Mouse (Mus musculus) activated CD4-positive, CD25-positive, alpha-beta regulatory T cell, adult 4 months (primary cell): Measurements from ENCODE around the gene Hspa1a. TPM values are rescaled to one million over a fixed set of nuclear protein-coding genes. Genes with fewer than 3 reads are reported as not detected.
"Not testable (repeated sequence)": the region's sequence is repeated elsewhere in the genome, so short reads cannot be mapped to it uniquely, and the experiment has no call there.

Experiments used
- ATAC-seq: one replicate; pipeline ENCODE4 v1.8.0; 2017
- polyA plus RNA-seq, 2 experiments: library from polyadenylated mRNA; unstranded; fragments of 100-300 nt; shearing (Covaris generic); gene quantifications; one replicate each; pipeline ENCODE4 v1.2.1; 2017

Gene Hspa1a
- polyA plus RNA-seq, 2 experiments from 2014 or later, result 0.17 to 5.1 TPM

DNA sequence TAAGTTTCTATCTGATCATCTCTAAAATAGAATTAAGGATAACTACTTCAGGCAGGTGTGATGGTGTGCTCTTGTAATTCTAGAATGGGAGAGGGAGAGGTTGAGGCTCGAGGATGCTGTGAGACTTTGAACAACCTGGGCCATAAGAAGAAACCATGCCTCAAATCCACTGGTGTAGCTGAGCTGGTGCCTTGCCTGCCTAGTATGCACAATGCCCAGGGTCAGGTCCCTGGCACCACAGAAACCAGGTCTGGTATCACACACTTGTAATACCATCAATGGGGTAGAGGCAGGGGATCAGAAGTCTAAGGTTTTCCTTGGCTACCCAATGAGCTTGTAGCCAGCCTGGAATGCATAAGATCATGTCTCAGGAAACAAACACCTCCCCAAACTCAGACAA is 9.1 kb downstream of the Hspa1a start:
- no peak for ATAC-seq

DNA sequence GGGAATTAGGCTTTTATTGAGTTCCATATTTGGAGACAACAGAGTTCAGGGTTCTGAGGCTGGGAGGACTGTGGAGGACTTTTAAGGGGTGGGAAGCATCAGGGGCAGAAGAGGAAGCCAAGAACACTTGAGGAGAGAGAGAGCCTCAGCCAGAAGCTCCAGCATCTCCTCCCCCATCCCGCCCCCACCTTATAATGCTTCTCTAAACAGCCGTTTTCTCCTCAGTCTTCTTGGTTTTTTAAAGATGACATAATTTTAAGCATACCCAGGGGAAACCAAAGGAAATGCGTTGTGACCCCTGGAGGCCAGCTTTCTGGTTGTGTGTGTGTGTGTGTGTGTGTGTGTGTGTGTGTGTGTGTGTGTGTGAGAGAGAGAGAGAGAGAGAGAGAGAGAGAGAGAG is 9.8 kb downstream of the Hspa1a start:
- ATAC-seq, result no peak

DNA sequence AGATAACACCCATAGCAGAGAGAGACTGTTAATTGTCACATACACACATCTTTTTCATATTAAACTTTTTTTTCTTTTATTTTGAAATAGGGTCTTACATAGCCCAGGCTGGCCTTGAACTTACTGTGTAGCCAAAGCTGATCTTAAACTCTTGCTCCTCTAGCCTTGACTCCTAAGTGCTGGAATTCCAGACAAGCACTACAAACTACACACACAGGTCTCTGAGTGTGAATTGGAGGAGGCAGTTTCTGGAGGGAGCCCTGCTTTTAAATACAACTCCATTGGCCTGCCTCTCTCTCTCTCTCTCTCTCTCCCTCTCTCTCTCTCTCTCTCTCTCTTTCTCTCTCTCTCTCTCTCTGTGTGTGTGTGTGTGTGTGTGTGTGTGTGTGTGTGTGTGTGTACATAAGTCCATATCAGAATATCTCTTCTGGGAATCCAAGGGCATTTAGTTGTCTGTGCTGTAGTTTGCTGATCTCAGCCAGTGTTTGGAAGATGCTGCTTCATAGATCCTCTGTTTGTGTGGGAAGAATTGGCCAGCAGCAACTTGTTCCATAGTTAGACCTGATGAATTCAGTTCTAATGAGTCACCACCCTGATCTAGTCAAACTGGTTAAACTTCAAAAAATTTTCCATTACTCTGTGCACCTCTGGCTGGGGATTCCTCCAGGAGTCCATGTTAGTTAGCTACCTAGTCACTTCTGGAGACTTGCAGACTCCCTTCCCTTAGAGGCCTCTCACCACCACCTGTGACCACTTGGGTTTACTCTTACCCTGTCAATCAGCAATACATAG is 11.1 kb downstream of the Hspa1a start:
- ATAC-seq, result no peak

DNA sequence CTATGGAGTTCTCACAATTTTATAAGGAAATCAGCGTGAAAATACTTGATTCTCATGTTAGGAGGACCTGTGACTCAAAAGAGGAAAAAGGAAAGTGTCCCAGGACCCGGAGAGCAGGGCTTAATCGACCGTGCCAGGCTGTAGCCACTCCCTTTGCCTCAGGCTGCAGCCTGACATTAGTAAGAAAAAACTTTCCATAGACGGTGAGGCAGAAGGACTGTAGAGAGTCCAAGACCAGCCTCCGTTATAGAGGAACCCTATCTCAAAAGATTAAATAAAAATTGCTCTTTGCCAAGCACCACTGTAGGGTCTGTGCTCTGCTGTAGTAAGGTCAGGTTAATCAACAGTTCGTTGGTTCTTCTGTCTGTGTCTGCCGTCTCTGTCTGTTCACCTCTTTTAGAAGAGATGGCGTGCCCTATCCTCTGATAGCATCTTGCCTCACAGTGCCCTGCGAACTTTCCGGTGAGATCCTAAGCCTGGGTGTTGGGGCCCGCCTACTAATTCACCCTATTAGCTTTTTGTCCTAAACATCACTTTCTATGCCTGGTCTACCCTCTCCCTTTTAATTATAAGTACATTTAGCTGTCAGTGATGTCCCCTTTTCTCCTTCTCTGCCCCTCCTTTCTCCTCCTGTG is 12.0 kb downstream of the Hspa1a start:
- ATAC-seq, result no peak

DNA sequence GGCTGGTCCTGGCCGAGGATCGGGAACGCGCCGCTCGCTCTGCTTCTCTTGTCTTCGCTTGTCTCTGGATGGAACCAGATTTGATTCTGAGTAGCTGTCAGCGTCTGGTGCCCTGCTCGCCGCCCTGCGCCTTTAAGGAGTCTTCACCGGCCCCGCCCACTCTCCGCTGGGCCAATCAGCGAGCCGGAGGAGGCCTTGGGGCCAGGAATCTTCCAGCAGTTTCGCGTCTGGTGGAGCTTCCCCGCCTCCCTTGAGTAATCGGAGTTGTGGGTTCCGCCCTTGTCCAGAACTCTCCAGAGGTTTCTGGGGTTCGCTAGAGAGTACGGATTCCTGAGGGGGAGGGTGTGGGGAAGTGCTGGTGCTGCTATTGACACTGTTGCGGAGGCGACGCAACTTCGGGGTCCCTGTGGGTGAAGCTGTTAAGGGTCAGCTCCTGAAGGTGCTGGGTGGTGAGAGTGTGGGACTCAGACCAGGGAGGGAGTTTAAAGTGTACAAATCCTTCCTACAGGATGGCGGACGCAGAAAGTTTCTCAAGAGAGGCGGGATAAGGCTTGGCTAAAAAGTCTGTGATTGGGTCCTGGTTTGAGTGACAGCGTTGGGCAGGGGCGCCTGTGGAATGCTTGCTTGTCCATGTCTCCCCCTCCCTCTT is 12.7 kb downstream of the Hspa1a start, which contains the start of gene Hspa1b:
Gene Hspa1b (minus strand): TSS at position 109 of the 649 bp plus-strand sequence.
- peak; percentile 90 for ATAC-seq

DNA sequence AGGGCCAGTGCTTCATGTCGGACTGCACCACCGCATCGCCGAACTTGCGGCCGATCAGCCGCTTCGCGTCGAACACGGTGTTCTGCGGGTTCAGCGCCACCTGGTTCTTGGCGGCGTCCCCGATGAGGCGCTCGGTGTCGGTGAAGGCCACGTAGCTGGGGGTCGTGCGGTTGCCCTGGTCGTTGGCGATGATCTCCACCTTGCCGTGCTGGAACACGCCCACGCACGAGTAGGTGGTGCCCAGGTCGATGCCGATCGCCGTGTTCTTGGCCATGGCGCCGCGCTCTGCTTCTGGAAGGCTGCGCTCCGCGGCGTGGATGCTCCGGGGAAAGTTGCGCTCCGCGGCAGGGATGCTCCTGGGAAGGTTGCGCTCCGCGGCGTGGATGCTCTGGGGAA is 13.2 kb downstream of the Hspa1a start:
- ATAC-seq, result peak; percentile 28

DNA sequence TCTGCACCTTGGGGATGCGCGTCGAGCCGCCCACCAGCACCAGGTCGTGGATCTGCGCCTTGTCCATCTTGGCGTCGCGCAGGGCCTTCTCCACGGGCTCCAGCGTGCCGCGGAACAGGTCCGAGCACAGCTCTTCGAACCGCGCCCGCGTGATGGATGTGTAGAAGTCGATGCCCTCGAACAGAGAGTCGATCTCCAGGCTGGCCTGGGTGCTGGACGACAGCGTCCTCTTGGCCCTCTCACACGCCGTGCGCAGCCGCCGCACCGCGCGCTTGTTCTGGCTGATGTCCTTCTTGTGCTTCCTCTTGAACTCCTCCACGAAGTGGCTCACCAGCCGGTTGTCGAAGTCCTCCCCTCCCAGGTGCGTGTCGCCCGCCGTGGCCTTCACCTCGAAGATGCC is 14.0 kb downstream of the Hspa1a start:
- not testable (repeated sequence) for ATAC-seq

DNA sequence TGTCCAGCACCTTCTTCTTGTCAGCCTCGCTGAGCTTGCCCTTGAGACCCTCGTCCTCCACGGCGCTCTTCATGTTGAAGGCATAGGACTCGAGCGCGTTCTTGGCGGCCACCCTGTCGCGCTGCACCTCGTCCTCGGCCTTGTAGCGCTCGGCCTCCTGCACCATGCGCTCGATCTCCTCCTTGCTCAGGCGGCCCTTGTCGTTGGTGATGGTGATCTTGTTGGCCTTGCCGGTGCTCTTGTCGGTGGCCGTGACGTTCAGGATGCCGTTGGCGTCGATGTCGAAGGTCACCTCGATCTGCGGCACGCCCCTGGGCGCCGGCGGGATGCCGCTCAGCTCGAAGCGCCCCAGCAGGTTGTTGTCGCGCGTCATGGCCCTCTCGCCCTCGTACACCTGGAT is 14.7 kb downstream of the Hspa1a start:
- not testable (repeated sequence) for ATAC-seq

DNA sequence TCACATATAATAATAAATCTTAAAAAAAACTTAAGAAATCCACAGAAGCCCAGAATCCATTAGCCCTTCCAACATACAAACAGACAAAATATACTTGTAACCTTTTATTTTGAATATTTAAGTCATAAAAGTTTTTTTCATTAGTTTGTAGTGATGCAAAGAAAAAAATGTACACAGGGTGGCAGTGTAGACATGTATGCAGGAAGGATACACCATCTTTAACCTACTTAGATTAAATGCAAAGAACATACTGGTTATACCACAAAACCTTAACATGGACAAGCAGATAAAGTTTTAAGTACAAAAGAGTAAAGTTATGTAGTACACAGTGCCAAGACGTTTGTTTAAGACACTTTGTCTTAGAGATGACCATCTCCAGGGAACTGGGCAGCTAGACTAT is 15.6 kb downstream of the Hspa1a start:
- no peak for ATAC-seq

DNA sequence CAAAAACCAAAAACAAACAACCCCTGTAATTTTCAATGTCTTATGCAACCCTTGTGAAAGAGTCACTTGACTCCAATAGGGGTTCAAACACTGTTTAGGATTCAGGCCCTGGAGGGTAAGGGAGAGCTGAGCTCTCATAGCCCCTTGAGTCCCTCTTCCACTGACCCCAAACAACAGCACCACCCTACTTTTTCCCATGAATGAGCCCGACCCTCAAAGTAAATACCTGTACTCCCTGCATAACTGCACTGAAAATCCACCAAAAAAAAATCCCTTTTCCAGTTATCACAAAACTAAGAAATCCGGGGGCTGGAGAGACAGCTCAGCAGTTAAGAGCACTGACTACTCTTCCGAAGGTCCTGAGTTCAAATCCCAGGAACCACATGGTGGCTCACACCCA is 16.1 kb downstream of the Hspa1a start:
- no peak for ATAC-seq

DNA sequence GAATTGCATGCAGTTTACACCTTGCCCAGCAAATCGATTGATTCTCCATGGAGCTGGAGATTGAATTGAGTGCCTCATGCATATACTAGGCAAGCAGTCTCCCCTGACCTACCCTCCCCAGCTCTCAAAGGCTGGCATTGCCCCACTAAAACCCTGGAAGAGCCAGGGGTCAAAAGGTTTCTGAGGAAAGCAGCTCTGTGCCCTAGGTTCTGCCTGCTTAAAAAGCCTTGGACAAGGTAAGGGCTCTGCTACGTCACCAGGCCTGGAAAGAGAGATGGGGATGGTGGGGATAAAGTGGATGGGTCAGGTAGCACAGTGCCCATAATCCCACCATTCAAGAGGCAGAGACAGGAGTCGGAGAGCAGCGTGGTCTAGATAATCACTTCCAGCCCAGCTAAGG is 17.1 kb downstream of the Hspa1a start:
- no peak for ATAC-seq

DNA sequence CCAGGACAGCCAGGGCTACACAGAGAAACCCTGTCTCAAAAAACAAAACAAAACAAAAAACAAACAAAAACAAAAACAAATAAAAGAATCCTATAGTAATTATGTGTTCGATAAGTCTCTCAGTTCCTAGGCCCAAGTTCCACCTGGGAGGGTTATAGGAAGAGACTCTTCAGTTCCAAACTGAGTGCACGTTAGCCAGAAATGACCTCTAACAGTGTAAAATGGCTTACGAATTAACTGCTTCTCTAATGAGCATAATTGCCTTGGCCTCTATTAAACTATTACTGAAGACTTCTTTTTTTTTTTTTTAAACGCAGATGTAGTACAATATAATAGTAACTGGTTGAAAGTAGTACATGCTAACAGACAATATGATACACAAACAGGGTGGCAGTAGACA is 18.1 kb downstream of the Hspa1a start:
- no peak for ATAC-seq

DNA sequence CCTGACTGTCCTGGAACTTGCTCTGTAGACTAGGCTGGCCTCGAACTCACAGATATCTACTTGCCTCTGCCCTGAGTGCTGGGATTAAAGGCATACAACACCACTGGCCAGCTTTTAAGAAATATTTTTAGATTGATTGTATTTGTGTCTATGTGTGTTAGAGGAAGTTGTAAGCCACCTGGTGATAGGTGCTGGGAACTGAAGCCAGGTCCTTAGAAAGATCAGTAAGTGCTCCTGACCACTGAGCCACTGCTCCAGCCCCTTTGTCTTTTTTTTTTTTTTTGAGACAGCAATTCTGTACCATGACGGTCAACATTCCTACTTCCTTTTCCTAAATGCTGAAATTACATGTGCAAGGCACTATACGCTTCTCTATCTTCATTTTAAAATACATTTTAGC is 18.7 kb downstream of the Hspa1a start:
- no peak for ATAC-seq

DNA sequence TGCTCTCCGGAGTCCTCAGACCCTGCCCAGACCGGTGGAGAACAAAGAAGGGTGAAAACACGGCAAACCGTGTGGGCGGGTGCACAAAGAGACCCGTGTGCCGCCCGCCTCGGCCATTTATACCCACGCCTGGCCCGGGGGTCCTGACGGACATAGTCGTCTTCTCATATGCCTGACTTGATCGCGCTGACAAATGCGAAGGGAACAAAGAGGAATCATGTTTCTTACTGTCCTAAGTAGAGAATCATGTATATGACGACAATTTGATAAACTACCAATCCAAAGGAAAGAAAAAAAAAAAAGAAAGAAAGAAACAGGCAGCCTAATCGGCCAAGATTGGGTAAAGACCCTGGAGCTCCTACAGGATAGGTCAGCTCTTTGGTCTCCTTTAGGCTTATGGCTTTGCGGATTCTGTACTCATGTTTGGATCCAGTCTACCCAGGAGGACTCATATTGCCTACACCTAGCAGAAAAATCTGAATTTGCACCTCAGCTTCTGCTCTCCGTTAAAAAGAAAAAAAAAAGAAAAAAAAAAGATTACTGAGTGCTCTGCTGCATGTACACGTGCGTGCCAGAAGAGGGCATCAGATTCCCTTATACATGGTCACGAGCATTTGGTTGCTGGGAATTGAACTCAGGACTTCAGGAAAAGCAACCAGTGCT is 19.4 kb downstream of the Hspa1a start:
- ATAC-seq, result peak; percentile 52

DNA sequence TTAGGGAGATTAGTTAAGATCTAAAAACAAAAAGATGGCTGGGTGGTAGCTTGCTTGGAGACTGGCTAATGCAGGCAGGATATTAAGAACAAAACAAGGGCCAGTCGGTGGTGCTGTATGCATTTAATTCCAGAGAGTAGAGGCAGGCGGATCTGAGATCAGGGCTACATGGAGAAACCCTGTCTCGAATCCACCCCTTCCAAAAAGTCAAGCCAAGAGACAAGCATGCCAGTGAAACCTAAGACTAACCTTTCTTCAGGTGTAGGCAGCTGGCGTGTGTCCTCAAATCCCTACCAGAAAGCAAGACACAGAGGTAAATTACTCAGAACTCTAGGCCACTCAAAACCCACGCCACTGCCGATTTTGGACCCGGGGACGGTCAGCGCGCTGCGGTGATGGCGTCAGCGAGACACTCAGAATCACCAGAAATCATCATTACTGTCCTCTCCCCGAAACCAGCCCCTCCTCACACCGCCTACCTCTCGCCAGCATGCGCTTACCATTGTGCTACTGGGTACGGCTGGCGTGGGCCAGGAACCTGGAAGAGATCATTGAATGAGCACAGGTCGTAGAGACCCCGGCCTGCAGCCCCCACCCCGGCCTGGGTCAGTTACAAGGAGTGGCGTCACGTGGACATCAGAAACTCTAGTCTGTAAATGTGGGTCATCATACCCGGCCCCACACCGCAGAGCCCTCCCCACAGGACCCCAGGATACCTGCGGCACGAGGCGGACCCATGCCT is 20.1 kb downstream of the Hspa1a start:
- no peak for ATAC-seq

DNA sequence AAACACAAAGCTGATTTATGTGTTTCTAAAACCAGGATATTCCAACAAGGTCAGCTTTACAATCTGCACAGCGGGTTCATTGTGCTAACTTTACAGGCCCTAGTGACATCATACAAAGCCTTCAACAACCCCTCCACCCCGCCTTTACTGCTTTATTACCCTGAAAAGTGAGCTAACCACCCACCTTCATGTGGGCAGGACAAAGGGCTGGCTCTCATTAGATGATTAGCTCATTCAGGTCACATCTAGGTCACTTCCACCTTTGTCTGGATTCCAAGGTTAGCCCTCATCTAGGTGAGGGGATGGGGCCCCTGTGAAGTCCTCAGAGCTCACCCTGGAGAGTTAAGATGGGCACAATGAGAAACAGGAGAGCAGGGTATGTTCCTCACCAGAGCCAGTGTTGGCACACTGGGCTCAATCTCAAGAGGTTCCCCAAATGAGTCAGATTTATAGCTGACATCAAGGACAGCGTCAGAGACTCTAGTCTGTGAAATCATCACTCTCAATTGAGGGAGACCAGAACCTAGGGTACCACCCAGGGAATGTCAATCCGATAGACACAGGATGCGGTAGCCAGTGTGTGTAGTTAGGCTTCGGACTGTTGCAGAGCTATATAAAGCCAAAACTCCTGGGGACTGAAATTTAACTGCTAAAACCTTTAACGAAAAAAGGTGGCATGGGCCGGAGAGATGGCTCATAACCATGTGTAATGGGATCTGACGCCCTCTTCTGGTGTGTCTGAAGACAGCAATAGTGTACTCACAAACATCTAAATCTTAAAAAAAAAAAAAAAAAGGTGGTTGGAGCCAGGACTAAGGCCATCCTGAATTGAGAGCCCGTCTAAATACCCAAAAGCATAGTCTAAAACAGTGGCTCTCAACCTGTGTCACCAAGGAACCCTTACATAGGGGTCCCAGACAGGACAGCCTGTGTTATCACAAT is 21.2 kb downstream of the Hspa1a start:
- ATAC-seq, result no peak

DNA sequence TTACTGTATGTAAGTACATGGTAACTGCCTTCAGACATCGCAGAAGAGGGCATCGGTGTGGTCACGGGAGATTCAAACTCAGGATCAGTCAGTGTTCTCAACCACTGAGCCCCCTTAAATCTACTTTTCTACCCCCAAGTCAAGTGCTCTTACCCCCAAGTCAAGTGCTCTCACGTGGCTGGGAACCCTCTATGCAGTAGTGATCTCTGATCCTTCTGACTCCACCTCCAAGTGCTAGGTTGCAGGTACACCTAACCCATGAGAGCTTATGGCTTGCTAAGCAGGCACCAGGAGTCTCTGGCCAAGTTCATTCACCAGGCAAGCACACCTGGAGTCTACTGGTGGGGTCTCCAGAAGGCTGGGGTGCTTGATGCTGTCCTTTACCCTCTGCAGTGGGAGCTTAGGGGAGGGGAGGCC is 22.4 kb downstream of the Hspa1a start:
- ATAC-seq, result no peak

DNA sequence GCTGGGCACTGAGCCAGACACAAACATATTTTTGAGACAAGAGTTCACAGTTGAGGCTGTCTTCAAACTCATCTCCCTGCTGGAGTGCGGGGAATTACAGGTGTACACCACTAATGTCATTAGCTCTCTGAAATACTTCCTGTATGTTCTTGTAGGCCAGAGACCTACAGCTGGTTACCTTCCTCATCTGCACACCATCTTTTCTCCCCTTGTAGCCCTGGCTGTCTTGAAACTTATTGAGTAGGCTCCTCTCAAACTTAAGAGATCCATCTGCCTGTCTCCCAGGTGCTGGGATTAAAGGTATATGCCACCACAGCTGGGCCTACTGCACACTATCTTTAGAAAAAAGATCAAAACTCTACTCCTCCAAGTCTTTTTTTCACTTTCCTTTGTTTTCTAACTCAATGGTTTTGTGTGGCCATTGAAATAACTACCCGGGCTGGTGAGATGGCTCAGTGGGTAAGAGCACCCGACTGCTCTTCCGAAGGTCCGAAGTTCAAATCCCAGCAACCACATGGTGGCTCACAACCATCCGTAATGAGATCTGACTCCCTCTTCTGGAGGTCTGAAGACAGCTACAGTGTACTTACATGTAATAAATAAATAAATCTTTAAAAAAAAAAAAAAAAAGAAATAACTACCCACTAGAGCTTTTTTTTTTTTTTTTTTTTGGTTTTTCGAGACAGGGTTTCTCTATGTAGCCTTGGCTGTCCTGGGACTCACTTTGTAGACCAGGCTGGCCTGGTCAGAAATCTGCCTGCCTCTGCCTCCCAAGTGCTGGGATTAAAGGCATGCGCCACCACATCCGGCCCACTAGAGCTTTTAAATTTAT is 23.0 kb downstream of the Hspa1a start:
- ATAC-seq, result not testable (repeated sequence)

DNA sequence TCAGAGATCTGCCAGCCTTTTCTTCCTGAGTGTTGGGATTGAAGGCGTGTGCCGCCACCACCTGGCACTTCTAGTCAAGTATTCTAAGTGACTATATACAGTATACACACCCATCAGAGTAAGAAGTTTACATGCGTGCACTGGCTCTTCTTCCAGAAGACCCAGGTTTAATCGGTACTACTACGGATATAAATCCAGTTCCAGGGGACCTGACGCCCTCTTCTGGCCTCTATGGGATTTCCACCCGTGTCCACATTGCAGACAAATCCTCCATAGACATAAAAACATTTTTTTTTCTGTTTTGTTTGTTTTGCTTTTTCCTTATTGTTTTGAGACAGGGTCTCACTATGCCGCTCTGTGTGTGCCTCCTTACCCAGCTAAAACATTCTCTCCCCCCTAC is 24.4 kb downstream of the Hspa1a start:
- no peak for ATAC-seq

DNA sequence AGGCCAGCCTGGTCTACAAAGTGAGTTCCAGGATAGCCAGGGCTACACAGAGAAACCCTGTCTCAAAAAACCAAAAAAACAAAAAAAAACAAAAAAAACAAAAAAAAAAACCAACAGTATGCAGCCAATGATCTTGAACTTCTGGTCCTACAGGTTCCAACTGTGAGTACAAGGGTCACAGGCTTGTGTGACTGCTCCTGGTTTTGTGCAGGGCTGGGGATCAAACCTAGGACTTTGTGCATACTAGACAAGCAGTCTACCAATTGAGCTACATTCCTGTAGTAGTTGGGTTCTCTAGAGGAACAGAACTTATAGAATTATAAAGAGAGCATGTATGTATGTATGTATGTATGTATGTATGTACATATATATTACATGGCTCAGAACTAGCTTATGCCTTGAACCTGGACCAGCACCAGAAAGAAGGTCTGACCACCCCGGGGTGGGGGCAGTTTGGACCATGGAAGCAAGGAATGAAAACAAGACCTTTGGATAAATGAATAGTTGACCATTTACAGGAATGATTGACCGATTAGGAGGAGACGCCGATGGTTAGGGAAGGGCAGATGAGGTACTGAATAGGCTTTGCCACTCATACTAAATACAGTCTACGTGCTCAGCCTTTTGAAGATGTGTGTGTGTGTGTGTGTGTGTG is 25.3 kb downstream of the Hspa1a start:
- no peak for ATAC-seq
